Mouse (Mus musculus): Measurements from ENCODE around the gene Rspo1. TPM values are rescaled to one million over a fixed set of nuclear protein-coding genes. Genes with fewer than 3 reads are reported as not detected.

The Rspo1 gene
- polyA plus RNA-seq, 1 experiment = not detected

DNA sequence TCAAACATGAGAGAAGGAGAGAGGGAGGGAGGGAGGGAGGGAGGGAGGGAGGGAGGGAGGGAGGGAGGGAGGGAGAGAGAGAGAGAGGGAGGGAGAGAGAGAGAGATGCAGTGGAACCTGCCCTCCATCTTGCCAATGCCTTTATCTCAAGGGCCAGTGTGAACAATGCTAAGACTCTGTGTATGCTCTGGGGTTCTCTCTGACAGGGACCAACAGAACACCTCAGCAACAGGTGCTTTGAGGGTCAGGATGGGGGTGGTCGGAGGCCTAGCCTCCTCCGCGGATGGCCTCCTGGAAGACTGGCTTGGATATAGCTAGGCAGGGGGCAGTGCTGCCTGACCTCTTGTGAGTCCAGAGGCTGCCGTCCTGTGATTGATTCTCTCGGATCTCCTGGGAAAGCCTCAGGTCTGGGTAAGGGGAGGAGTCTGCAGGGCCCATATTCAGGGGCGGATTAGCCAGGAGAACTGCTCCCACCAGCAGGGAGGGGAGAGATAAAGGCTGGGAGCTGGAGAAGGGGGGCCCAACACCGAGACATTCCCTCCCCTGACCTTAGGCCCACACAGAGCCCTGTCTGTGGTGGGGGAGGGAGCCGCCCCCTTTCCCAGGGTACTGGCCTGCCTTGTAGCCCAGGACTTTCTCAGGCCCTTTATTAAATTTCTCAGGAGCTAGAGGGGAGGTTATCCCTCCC, 21.2 kb upstream of the Rspo1 start:
- TF ChIP-seq GATA1 (IDR thresholded peaks at IDR 0.05; ENCODE audit: low read length) = no peak

DNA sequence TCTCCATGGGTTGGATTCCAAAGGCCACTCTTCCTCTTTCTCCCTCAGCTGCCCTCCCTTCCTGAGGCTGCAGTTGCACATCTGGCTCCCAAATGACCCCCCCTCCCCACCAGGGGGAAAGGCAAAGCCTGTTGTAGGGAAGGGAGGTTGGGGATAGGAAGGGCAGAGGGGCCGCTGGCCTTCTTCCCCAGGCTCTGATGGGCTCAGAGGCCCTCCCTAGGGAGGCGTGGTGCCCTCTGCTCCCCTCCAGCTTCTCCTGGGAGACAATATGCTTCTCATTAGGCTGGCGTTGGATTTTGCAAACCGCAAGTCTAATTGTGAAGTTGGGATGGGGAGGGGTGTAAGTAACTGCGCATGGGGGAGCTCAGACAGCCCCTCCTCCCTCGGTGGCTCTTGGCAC, 17.5 kb upstream of the Rspo1 start:
- no peak for TF ChIP-seq GATA1 (IDR thresholded peaks at IDR 0.05; ENCODE audit: low read length)

DNA sequence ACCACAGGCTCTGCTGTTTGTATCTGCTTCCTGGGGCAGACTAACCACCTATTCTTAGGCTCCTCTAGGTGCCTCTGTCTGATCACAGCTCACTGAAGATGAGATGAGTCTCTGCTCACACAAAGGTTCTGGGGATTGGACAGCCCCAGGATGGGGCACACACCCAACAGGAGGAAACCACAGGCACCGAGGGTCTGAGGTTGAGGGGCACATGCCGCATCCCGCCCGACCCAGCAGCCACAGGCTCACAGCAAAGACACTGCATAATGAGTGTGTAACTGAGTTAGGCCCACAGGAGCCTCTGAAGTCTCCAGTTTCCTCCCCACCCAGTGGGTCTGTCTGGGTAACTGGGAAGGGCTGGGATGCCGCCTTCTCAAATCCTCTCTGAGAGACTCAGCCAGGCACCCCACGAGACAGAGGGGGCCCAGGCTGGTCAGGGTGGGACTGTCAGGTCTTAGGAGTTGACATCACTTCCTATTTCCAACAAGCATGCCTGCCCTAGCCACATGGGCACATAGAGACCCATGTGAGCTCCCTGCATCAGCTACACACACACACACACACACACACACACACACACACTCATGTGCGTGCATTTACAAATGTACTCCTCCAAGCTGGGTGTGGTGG, 16.9 kb upstream of the Rspo1 start:
- no peak for TF ChIP-seq GATA1 (IDR thresholded peaks at IDR 0.05; ENCODE audit: low read length)

DNA sequence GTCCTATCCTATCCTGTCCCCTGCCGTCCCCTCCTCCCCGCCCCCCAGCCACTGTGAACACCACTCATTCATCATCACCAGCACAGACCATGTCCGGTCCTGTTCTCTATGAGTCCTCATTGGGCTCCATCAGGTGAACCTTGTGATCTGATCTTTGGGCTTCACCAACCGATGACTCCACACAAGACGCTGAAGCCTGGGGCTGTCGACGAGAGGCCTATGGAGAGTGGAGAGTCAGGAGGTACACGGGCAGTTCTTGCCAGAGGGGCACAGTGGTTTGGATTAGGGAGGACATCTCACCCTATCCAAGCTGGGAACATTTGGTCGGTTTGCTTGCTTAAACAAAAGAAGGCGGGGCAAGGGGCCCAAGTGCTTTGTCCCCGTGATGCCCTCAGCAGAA, 16.0 kb upstream of the Rspo1 start:
- no peak for TF ChIP-seq GATA1 (IDR thresholded peaks at IDR 0.05; ENCODE audit: low read length)

DNA sequence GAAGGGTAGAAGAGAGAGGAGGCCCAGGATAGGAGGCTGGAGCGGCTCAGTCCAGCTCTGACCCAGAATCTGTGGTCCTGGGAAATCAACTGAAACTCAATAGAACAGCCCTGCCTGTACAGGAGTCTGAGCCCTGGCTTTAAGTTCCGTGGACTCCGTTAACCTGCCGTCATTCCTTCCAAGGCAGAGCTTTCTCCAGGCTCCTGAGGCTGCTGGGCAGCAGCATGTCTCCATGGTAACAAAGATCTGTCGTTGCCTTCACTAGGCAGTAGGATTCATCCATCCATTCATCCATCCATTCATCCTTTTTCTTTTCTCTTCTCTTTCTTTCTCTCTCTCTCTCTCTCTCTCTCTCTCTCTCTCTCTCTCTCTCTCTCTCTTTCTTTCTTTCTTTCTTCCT, 15.6 kb upstream of the Rspo1 start:
- no peak for TF ChIP-seq GATA1 (IDR thresholded peaks at IDR 0.05; ENCODE audit: low read length)

DNA sequence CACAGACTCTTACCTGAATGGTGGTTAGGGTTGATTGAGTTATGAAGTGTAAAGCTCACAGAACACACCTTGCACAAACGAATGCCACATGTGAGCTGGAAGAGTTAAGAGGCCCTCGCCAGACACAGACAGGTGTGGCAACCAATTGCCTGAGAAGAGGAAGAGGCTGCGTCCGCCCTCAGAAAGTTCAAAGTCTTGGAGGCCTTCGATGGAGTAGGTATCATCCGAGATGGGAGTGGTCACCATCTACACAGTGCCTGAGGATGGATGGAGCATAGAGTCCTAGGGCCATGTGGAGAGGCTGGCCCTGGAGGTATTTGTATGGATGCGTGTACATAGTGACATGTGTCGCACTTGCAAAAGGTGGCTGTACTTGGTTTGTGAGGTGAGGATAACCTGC, 15.1 kb upstream of the Rspo1 start:
- no peak for TF ChIP-seq GATA1 (IDR thresholded peaks at IDR 0.05; ENCODE audit: low read length)

DNA sequence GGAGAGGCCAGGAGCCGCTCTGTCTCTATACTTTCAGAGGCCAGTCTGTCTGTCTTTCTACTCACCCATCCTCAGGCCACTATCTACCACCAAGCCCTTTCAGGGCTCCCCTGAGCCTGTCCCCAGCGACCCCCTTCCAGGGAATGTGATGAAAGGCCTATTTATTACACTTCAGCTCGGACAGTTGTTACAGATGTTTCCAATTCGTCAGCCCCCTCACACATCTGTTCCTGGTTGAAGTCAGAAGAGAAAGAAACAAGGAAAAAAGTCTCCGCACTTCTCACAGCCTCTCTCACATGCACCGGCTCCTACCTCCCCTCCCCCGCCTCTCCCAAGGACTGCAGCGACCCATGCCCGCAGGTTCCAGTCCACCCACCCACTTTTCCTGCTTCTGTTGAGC, 13.9 kb upstream of the Rspo1 start:
- TF ChIP-seq GATA1 (IDR thresholded peaks at IDR 0.05; ENCODE audit: low read length) = no peak

DNA sequence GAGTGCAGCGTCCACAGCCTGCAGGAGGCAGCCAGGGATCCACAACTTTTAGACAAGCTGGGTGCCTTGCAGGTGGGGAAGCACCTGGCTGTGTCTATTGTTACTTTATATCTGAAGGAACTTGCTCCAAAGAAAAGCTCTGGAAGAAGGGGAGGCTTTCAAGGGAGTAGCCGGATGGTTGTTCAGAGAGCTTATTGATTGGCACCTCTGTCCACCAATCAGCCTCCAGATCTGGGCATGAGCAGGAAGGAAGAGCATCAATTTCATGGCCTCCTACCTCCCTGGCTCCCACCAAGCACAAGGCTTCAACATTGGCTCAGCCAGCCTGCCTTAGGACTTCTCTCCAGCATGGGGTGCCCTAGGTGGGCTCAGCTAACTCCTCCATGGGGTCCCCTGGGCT, 12.9 kb upstream of the Rspo1 start:
- TF ChIP-seq GATA1 (IDR thresholded peaks at IDR 0.05; ENCODE audit: low read length) = no peak

DNA sequence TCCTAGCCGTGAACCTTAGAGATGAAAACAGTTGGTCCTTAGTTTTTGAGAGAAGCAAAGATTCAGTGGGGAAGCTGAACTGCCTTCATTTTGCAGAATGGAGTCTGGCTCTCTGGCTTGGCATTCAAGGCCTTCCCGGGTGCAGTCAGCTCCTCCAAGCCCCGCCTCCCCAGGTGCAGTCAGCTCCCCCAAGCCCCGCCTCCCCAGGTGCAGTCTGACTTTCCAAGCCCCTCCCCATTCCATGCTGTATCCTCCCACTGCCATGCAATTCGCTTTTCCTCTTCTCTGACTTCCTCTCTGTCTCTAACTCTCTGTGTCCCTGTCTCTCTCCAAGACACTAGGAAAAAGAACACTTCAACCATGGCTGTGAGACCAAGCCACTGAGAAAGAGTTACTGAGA, 8.0 kb upstream of the Rspo1 start:
- TF ChIP-seq GATA1 (IDR thresholded peaks at IDR 0.05; ENCODE audit: low read length) = no peak

DNA sequence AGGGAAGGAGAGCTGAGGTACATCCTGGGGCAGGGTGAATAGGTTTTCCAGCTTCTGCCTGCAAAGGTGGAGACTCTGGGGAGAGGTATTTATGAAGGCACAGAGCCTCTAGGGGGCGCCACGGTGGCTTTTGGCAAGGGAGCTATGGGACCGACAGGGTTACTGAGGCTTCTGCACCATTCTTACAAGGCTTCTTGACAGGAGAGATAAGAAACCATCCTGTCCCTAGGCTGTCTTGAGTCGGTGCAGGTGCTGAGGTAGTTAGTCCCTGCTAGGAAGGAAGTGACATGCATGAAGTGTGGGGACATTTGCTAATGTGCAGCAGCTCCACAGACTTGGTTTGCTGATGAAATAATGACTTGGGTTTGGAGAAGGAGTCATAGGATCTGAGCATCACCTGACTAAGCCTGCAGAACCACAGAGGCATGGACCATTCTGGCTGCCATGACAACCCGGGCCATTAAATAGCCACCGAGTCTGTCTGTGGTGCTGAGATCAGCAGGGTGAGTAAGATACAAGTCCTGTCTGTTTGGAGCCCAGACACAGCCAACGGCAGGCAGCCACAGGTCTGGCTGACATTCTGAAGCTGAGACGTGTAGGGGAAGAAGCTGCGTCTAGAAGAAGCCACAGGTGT, 2.2 kb upstream of the Rspo1 start:
- no peak for TF ChIP-seq GATA1 (IDR thresholded peaks at IDR 0.05; ENCODE audit: low read length)

DNA sequence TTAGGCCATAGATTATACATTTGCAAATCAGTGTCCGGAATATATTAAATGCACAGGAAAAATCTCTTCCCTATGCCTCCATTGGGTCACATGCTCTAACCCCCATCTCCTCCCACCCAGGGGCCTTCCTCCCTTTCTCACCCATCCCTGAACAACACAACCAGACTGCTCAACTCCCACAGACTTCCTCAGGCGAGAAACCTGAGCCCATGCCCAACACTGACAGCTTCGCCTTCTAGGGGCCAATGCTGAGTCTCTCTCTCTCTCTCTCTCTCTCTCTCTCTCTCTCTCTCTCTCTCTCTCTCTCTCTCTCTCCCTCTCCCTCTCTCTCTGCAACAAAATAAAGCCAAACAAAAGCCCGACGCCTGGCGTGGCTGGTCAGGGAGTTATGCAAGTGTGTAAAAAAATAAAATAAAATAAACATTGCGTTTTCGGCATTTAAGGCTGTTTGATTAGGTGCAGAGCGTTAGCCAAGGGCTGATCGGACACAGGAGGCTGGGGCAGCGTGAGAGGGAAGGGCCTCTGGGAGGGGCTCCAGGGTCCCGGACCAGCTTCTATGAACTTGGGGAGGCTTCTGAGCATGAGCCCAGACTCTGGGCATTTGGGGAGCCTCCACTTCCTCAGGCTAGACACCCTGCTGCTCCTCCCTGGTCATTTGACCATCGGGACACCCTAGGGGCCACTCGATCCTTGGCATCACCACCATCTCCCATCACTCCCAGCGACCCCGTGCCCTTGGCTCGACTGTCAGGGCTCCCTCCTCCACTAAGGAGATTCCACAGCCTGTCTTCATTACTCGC, 1.2 kb upstream of the Rspo1 start:
- TF ChIP-seq GATA1 (IDR thresholded peaks at IDR 0.05; ENCODE audit: low read length) = no peak

DNA sequence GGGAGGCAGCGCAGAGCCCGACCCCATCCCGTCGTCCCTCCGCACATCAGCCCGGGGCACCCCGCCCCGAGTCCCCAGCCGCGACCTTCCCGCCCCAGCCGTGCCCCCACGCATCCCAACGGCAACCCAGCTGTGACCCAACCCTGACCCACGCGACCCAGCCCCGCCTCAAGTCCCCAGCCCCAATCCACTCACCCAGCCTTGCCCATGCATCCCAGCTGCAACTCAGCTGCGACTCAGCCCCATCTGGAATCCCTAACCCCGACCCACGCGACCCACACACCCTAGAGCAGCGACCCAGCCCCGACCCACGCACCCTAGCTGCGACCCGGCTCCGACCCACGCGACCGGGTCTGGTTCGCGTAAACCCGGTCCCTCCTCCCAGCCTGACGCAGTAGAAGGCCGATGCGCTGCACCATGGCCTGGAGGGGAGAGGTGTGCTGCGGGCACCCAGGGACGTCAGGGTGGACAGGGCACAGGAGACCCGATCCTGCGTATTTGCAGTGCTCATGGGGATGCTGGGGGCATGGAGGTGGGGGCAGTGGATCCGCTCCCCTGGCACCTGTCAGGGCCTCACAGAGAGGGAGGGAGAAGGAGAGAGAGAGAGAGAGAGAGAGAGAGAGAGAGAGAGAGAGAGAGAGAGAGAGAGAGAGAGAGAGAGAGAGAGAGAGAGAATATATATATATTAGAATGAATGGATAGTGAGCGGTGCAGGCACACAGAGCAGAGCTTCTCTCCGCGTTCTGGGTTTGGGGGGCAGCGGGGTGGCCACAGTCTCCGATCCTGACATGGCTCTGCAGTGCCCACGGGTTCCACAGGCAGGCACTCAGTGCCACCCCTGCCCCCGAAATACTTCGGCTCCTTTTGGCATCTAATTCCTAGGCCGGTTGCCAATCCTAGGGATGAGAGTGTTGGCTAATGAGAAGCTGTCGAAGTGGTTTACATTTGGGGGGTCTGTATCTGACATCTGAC, 795 bp downstream of the Rspo1 start:
- TF ChIP-seq GATA1 (IDR thresholded peaks at IDR 0.05; ENCODE audit: low read length) = no peak

DNA sequence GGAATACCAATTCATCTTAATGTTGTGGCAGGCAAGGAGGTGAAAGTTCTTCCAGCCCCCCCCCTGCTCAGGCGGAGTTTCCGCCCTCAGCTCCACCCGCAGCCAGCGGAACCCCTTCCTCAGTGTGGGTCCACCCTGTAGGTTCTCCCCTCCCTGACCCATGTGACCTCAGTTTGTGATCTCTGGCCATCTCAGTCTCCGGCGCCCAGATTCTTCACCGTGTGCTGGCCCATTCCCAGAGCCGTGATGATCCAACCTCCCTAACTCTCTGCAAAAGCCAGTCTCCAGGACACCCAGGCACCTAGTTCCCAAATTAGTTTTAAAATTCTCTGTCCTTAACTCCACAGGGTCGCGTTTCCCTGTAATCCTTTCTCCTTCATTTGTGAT, 1.5 kb downstream of the Rspo1 start:
- TF ChIP-seq GATA1 (IDR thresholded peaks at IDR 0.05; ENCODE audit: low read length) = no peak

DNA sequence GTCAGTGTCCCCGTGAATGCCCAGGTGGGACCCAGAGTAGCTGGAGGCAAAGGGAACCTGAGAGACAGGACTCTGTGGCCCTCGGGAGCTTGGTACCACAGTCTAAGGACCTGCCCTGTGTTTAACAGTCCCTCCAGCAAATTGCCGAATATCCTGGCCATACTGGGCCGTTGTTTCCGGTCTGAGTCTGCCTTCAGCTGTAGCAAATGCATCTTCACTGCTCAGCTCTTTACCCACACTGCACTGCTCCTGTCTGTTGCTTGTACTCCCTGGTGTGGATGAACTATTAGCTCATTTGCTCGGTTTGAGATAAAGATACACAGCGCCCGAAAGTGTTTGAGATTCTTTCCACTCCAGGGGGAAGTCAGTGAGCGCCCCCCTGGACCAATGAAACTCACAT, 2.2 kb downstream of the Rspo1 start:
- no peak for TF ChIP-seq GATA1 (IDR thresholded peaks at IDR 0.05; ENCODE audit: low read length)

DNA sequence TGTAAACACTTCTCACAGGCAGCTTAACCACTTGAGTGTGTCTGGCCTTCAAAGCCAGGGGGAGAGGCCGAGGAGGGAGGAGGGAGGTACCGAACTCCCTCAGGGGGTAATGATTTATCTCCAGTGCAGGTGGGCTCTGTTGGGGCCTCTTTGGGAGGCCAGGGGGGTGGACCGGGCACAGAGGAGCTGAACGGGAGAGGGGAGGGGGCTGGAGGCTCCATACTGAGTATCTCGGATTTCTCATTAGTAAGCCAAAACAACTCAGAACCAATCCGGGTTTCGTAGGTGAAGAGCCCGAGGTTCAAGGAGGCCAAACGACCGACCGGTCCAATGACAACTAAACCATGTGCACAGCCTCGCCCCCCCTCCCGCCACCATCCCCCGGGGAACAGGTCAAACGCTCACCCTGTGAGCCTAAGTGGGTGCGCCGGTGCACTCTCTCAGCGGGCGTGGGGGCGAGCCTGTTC, 3.6 kb downstream of the Rspo1 start:
- no peak for TF ChIP-seq GATA1 (IDR thresholded peaks at IDR 0.05; ENCODE audit: low read length)
